Mouse (Mus musculus) G1E (cell line): ENCODE measurements at regions not wholly inside any gene's neighbourhood (a gene's known extent, or its start where the extent isn't known, plus 50 kb on each side); places are given as distances from the start of the nearest gene placed in this dataset.
"Not testable (repeated sequence)": the region's sequence is repeated elsewhere in the genome, so short reads cannot be mapped to it uniquely, and the experiment has no call there.

Experiments
- ATAC-seq: 2 replicates; pipeline ENCODE4 v1.8.0; 2016; ENCODE audit warnings: mild to moderate bottlenecking; ENCODE audit not compliant: insufficient number of reproducible peaks, poor library complexity, low FRiP score, severe bottlenecking; ENCODE audit errors: extremely low read depth
- DNase-seq: peaks from one replicate; pipeline ENCODE4 v3.0.0; 2012; ENCODE audit warnings: low spot score
- H3K27me3 ChIP-seq: 2 replicates; pipeline ENCODE4 v1.6.1; 2012; ENCODE audit warnings: mild to moderate bottlenecking, low read length, inconsistent platforms; ENCODE audit not compliant: insufficient read depth
- H3K36me3 ChIP-seq: replicated peaks from 2 replicates; pipeline ENCODE3; 2012; ENCODE audit warnings: mild to moderate bottlenecking, inconsistent platforms
- H3K4me1 ChIP-seq: 2 replicates; pipeline ENCODE4 v1.6.1; 2012; ENCODE audit warnings: low read depth, low read length, inconsistent platforms, mixed read lengths; ENCODE audit not compliant: insufficient read depth
- H3K4me3 ChIP-seq: 2 replicates; pipeline ENCODE4 v1.5.1; 2012; ENCODE audit warnings: low read depth, mild to moderate bottlenecking, inconsistent platforms, low read length, moderate library complexity, mixed read lengths
- H3K9me3 ChIP-seq: replicated peaks from 2 replicates; pipeline ENCODE4 v1.6.1; 2012; ENCODE audit warnings: inconsistent platforms
- CTCF ChIP-seq: IDR thresholded peaks from 2 replicates; pipeline ENCODE4 v1.5.1; 2012; ENCODE audit warnings: low read depth, low read length, inconsistent platforms, mixed read lengths
- GATA1 ChIP-seq: IDR thresholded peaks from 2 replicates; pipeline ENCODE4 v1.6.1; 2012; ENCODE audit warnings: borderline replicate concordance, low read length, inconsistent platforms, mixed read lengths
- GATA2 ChIP-seq: IDR thresholded peaks from 2 replicates; pipeline ENCODE4 v1.6.1; 2012; ENCODE audit warnings: low read depth, low read length, inconsistent platforms, borderline replicate concordance
- POLR2AphosphoS5 ChIP-seq: IDR thresholded peaks from 2 replicates; pipeline ENCODE4 v1.6.1; 2012; ENCODE audit warnings: low read depth, low read length, inconsistent platforms; ENCODE audit not compliant: insufficient replicate concordance
- TAL1 ChIP-seq: conservative IDR thresholded peaks from 2 replicates; pipeline ENCODE4 v1.6.1; 2012; ENCODE audit warnings: low read depth, low read length, inconsistent platforms, mixed read lengths

DNA sequence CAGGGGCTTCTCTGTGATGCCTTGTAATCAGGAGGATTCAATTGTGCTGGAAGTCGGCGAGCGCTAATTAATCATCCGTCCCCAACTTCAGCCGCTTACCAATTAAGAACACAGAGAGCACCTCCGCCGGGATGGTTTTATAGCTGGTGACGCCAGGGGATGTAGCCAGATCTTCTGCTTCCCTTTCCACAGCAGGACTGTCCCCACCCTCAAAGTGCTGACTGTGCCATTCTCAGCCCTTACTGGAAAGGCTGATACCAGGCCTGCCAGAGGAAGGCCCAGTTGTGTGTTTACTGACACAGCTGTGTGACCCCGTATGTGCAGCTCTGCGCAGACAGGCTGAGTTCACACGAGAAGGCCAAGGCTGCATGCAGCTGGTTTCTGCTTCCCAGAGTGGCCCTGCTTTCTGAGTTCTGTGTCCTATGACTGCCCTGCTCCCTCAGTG is 59.9 kb upstream of the Bend4 start:
- DNase-seq (no peak), ATAC-seq (no peak)
- Histone ChIP-seq H3K4me1 (no peaks in the 10 kb centered on the region), H3K27me3 (no peaks in the 10 kb centered on the region), H3K4me3 (no peak overlapping the region), H3K9me3 (no peaks in the 10 kb centered on the region), H3K36me3 (peaks cover 42% of the 10 kb centered on the region)
- TF ChIP-seq GATA2 (no peak), GATA1 (no peak), POLR2AphosphoS5 (no peak), TAL1 (no peak), CTCF (no peak)

DNA sequence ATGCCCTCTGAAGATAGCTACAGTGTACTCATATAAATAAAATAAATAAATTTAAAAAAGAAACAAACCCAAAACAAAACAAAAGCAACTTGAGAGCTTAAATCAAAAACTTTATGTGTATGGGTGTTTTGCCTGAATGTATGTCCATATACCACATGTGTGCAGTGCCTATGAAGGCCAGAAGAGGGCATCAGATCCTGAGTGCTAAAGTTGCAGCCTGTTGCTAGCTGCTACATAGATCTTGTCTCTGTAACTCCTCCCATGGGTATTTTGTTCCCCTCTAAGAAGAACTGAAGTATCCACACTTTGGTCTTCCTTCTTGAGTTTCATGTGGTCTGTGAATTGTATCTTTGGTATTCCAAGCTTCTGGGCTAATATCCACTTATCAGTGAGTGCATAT is 62.6 kb upstream of the Bend4 start:
- H3K4me1 ChIP-seq, ATAC-seq, DNase-seq, H3K4me3 ChIP-seq, H3K27me3 ChIP-seq, H3K9me3 ChIP-seq: not testable (repeated sequence)
- peaks cover 34% of the 10 kb centered on the region for H3K36me3 ChIP-seq

DNA sequence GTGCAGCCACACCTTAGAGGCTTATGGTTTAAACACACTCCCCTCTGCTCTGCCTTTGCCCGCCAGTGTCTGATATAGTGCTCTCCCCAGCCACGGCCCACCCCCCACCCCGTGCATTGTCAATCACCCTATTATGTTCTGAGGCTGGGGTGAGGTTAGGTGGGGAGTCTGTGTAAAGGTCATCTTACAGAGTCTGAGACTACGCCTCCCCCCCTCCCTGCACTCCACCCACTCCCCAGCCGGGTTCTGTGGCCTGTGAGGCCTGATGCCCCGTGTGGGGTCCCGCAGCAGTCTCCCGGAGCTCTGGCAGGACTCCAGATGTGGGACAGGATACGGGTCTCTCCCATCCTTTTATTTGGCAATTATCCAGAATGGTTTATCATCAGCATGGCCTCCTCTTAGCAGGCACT is 64.8 kb upstream of the Bend4 start:
- ATAC-seq (no peak), DNase-seq (no peak)
- no peak overlapping the region for H3K4me3 ChIP-seq
- no peaks in the 10 kb centered on the region for H3K9me3 ChIP-seq
- TF ChIP-seq CTCF = no peak
- TF ChIP-seq TAL1 = no peak
- no peak for TF ChIP-seq GATA1
- TF ChIP-seq POLR2AphosphoS5 = no peak
- no peak for TF ChIP-seq GATA2
- H3K27me3 ChIP-seq = no peaks in the 10 kb centered on the region
- no peaks in the 10 kb centered on the region for H3K4me1 ChIP-seq
- peaks cover 31% of the 10 kb centered on the region for H3K36me3 ChIP-seq

DNA sequence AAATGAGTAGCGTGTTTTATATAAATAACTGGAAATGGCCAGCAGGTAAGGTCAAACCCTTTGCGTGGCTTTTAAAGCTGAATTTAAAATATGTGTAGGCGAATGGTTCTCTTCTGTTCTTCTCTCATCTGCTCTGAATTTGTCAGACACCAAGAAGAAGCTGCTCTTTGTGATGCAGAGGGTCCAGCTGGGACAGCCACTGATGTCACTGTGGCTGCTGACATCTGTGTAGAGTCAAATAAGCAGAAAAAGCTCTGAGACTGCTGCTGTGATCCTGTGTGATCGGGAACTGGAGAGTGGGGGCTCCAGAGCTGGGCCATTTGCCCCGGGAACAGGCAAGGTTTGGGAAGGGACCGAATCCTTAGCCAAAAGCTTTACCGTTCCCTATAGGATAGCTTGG is 68.6 kb upstream of the Bend4 start:
- ATAC-seq = no peak
- peaks cover 35% of the 10 kb centered on the region for H3K36me3 ChIP-seq
- no peak for DNase-seq
- TF ChIP-seq GATA2 (no peak), POLR2AphosphoS5 (no peak), GATA1 (no peak), CTCF (no peak), TAL1 (no peak)
- no peaks in the 10 kb centered on the region for H3K27me3 ChIP-seq
- no peaks in the 10 kb centered on the region for H3K4me1 ChIP-seq
- H3K4me3 ChIP-seq = no peak overlapping the region
- no peaks in the 10 kb centered on the region for H3K9me3 ChIP-seq

DNA sequence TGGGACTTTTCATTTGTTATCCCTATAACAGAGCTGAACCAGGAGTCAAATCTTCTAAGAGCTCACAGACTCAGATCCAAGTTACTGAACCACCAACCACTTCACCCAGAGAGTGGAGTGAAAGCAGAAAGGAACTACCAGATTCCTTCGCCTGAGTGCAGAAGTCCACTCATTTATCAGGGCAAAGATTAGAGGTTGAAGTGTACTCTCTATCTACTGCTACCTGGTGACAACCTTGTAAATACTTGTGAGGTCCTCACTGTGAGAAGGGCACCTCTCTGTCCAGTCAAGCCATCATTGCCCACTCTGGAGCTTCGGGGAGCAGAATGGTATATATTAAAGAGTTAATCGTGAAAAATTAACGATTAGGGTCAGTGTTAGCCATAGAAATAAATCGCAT is 87.4 kb upstream of the Shisa3 start:
- H3K27me3 ChIP-seq = no peaks in the 10 kb centered on the region
- no peaks in the 10 kb centered on the region for H3K9me3 ChIP-seq
- H3K36me3 ChIP-seq = no peaks in the 10 kb centered on the region
- no peak overlapping the region for H3K4me3 ChIP-seq
- no peak for TF ChIP-seq GATA1
- no peak for TF ChIP-seq GATA2
- no peak for TF ChIP-seq CTCF
- TF ChIP-seq TAL1 = no peak
- no peak for TF ChIP-seq POLR2AphosphoS5
- ATAC-seq (no peak), DNase-seq (no peak)
- H3K4me1 ChIP-seq = no peaks in the 10 kb centered on the region

DNA sequence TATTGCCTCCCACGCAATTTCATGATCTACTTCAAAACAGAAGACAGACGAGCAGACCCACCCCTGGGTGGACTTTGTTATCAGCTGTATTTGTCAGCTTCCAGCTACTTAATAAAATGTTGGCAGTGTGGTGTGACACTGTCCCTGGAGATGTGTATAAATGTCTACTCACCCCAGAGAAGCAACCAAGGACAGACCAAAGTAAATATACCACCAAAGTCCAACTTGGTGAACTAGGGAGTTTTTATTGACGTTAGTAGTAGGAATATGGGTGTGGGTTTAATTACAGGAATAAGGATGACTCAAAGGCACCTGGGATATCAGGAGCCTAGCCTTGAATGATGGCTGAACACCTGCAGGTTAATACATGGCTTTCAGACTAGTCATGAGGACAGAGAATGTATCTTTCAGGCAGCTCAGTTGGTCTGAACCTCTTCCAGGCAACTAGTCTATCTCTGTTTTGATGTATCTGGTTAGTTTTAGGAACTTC is 86.2 kb upstream of the Shisa3 start:
- Histone ChIP-seq H3K27me3 (no peaks in the 10 kb centered on the region), H3K9me3 (no peaks in the 10 kb centered on the region), H3K4me3 (no peak overlapping the region), H3K36me3 (no peaks in the 10 kb centered on the region), H3K4me1 (no peaks in the 10 kb centered on the region)
- TF ChIP-seq GATA1 (no peak), GATA2 (no peak), POLR2AphosphoS5 (no peak), TAL1 (no peak), CTCF (no peak)
- ATAC-seq (no peak), DNase-seq (no peak)

DNA sequence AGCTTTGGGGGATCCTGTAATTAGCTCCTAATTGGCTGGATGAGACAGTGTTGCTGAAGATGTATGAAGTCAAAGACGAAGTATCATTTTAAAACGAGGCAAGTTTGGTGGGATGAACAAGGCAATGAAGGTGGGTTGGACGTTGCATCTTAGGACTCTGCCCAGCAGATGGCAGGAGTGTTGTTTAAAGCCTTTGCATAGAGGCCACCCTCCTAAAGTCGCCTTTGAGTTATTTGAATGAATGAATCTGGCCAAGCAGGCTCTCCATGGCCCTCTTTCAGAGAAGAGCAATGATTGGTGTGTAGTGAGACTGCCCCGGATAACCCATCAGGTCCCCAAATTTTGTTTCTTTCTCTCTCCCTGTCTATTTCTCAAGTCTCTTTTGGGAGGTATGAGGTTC is 77.5 kb upstream of the Shisa3 start:
- Histone ChIP-seq H3K9me3 (no peaks in the 10 kb centered on the region), H3K36me3 (no peaks in the 10 kb centered on the region), H3K4me3 (no peak overlapping the region), H3K4me1 (0 out of 2 replicates have a peak, but pooled peaks cover 2% of the 10 kb centered on the region), H3K27me3 (no peaks in the 10 kb centered on the region)
- no peak for TF ChIP-seq CTCF
- no peak for TF ChIP-seq GATA1
- no peak for TF ChIP-seq POLR2AphosphoS5
- no peak for TF ChIP-seq TAL1
- TF ChIP-seq GATA2 = no peak
- DNase-seq = no peak
- ATAC-seq = no peak
